Mouse (Mus musculus): ENCODE measurements around the gene Krt20.

Gene Krt20

GRCm38 (mm10) chr11:99437972-99438371 is at the start of gene Krt20:
Gene Krt20, minus strand, starts transcription at chr11:99438150.
- no peak for ATAC-seq (ENCODE audit: low TSS enrichment)

DNA sequence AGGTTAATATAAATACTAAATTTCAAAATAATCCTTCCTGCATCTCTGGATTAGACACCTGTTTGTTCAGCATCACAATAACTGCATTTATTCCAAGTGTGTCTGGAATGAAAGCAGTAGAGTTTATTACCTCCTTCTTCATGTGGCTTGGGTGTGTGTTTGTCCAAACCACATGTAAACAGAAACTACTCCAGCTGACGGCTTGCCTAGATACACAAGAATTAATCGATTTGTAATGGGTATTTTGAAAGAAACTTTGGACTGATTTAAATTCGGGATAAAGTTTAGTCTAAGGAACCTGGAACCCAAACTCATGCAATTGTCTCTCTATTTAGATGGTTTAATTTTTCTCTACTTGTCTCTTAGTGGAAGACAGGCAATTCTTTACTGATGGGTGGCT is 37.0 kb upstream of the Krt20 start:
- ATAC-seq (ENCODE audit: low TSS enrichment) = no peak

- no peak for ATAC-seq (ENCODE audit: low TSS enrichment)
Measured at GRCm38 (mm10) chr11:99473433-99473832, 35.5 kb upstream of the Krt20 start.

- peak; percentile 77; the same call in 1 of the 2 replicates for ATAC-seq (ENCODE audit: low TSS enrichment)
Measured at GRCm38 (mm10) chr11:99472405-99472804, 34.5 kb upstream of the Krt20 start.

- ATAC-seq (ENCODE audit: low TSS enrichment) = no peak
Measured at GRCm38 (mm10) chr11:99471946-99472345, 34.0 kb upstream of the Krt20 start.

DNA sequence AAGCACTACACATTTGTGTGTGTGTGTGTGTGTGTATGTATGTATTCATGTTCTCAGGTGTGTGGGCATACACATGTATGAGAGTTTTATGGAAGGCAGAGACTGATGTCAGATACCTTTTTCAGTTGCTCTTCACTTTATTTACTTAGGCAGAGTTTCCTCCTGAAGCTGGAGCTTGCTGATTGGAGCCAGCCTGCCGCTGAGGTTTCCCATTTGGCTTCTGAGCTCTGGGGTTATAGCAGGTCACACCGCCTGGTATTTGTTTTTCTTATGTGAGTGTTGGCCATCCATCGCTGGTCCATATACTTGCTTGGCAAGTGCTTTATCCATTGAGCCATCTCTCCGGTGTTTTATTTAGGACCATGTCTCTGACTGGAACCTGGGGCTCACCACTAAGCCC is 31.3 kb upstream of the Krt20 start:
- no peak for ATAC-seq (ENCODE audit: low TSS enrichment)

DNA sequence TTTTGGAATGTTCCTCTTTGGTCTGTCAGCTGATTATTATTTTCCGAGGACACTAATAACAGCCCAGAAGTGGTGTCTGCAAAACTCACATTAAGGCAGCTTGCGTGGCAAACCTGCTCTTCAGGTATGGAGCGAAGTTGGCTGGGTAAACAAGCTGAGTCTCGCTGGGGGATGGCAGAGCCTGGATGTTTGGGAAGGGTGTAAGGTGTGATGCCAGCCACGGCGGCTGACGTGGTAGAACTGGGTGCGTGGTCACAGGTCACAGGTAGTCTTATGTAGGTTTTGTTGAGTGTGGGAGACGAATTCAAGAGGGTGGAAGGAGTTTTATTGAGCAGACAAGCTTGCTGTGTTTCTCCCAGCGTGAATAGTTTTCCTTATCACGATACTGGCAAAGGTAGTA is 30.6 kb upstream of the Krt20 start:
- ATAC-seq (ENCODE audit: low TSS enrichment) = no peak

GRCm38 (mm10) chr11:99466316-99466715 is 28.4 kb upstream of the Krt20 start:
- peak; percentile 93 for ATAC-seq (ENCODE audit: low TSS enrichment)

GRCm38 (mm10) chr11:99464836-99465235 is 26.9 kb upstream of the Krt20 start:
- 0 out of 2 replicates have a peak, but pooled peaks have one; percentile 27 for ATAC-seq (ENCODE audit: low TSS enrichment)

GRCm38 (mm10) chr11:99463155-99463554 is 25.2 kb upstream of the Krt20 start:
- ATAC-seq (ENCODE audit: low TSS enrichment) = peak; percentile 71; the same call in 1 of the 2 replicates

- no peak for ATAC-seq (ENCODE audit: low TSS enrichment)
Measured at GRCm38 (mm10) chr11:99461736-99462135, 23.8 kb upstream of the Krt20 start.

DNA sequence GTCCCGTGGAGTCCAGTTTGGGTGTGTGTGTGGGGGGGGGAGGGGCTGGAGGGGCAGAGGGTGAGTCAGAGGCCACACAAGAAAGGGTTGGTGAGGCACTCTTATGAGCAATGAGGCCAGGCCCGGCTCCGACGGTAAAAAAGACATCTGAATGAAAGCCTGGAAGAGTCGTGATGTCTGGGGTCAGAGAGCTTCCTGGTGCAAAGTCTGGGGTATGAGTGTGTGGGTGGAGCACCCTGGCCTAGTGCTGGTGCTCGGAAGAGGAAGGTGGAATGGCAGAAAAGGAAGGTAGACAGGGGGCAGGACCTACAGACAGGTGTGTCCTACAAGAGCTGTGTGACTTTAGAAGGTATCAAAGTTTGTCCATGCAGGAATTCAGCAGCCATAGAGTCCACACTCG is 20.9 kb upstream of the Krt20 start:
- no peak for ATAC-seq (ENCODE audit: low TSS enrichment)

DNA sequence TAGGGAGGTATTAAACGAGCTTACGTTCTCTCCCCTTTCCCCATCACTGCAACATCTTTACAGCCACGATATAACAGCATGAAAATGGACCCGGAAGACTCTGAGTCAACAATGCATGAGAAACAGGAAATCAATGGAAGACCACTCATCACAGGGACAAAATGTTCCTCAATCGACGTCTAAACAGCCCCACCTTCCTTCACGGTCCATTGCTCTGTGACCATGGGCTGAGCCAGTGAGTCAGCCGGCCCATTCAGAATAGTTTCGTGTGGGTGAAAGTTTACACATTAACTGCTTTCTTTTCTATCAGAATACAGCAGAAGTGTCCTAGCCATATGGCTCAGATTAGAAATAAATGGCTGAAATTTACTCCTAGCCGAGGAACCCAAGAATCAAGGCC is 16.8 kb upstream of the Krt20 start:
- ATAC-seq (ENCODE audit: low TSS enrichment) = no peak

DNA sequence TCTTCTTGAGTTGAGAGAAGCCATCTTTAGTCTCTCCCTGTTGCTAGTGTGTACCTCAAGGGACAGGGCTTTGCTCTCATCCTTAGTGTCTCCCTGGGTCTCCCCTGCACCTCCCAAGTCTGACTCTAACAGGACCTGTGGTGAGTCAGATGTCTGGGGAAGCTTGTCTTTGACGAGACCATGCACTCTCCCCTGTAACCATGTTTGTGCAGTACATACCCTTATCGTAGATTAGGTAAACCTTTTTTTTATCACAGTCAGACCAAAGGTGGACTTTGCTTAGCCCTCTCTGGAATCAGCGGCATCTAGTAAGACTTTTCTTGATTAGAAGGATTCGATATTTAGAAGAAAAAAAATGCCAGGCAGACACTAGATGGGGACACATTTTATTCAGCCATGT is 16.1 kb upstream of the Krt20 start:
- no peak for ATAC-seq (ENCODE audit: low TSS enrichment)

- ATAC-seq (ENCODE audit: low TSS enrichment) = no peak
Measured at GRCm38 (mm10) chr11:99448769-99449168, 10.8 kb upstream of the Krt20 start.

DNA sequence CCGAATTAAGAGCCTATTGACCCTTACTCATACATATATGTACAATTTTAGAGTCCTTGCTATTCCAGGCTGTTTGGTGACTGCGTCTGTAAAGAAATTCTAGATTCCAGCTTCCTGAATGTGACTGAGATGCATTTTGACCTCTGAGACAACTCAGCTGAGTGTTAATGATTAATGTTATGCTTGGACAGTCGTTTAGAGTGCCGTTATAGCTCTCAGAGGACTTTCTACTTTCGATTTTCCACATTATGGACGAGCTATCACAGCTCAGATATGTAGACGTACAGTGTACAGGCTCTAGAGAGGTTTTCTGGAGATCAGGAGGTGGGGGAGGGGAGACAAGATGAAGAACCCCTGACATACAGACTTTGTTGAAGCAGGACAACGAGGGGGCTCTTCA is 3.3 kb upstream of the Krt20 start:
- ATAC-seq (ENCODE audit: low TSS enrichment) = no peak

DNA sequence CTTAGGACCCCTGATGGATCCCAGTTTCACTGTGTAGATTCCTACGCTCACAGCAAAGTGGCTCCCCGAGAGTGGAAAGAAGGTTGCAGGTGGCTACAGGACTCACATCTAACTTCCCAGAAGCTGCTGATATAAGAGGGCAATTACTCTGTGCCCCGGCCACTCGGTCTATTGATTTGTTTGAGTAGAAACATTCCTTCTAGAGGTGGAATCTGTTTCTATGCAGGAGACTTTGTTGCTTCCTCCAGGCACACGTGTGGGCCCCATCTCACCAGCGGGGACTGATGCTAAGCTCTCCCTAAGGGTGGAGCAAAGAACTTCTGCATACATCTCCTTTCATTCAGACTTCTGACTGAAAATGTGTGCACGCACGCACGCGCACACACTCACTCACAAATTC is 1.5 kb upstream of the Krt20 start:
- no peak for ATAC-seq (ENCODE audit: low TSS enrichment)

DNA sequence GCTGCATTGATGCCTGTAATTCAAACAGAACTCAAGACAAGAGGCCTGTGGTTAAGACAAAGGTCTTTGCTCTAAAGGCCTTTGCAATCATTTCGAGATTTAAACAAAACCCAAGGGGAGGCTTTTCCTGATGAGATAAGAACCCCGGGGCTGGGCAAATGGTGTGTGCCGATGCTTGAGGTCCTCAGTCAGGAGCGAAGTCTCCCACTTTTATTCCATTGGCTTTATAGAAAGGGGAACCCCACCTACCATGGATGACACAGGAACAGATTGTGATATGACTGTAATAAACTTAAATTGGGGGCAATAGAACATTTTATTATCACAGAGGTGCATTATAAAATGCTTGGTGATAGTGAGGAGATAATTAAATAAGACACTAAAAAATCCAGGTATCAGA is 1.3 kb downstream of the Krt20 start:
- ATAC-seq (ENCODE audit: low TSS enrichment) = no peak

DNA sequence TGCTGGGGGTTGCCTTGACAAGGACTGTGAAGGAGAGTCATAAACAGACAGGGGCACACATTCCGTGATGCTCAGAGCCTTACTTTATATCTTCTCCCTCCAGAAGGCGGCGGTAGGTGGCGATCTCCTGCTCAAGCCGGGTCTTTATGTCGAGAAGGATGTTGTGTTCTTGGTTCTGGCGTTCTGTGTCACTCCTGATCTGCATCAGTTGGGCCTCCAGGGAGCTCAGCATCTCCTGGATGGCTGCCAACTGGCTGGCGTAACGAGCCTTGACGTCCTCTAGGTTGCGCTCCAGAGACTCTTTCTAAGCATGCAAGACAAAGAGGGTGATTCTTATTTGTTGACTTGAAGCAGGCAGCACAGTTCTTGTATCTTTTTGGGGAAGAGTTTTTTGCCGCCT is 7.3 kb downstream of the Krt20 start:
- ATAC-seq (ENCODE audit: low TSS enrichment) = peak; percentile 41; the same call in 1 of the 2 replicates

DNA sequence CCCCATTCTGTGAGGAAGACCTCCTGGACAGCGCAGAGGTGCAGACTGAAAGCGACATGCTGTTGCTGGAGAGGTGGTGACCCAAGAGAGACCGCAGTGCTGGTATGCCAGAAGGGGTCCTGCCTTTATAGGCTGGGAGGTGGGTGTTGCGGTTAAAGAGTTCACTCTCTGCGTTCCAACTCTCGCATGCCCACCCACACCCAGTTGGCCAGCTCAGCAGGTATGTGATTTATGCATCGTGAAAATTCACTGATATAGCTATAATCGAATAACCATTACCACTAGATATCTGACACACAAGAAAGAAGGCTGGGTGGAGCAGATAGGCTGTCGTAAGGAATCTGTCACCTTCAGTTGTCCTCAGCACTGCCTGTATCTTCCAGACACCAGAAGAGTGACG is 15.8 kb downstream of the Krt20 start, which contains the start of gene Krt12:
TSS of gene Krt12 (minus strand) at position 101 of the 400 bp plus-strand sequence.
- ATAC-seq (ENCODE audit: low TSS enrichment) = no peak

DNA sequence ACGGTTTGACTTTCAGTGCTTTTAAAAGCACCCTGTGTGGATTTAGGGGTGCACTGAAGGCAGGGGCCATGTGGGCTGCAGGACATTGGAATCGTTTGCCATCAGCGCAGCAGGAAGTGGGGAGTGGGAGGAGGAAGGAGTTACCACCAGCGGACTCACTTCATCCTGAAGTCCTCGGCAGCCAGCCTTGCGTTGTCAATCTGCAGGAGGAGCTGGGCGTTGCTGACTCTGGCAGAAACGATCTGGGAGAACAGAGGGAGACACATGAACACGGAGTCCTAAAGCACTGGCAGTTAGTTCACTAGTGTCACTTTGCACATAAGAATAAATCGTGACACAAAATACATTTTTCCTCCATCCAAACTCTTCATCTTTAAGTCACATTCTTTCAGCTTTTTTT is 17.4 kb downstream of the Krt20 start:
- no peak for ATAC-seq (ENCODE audit: low TSS enrichment)

DNA sequence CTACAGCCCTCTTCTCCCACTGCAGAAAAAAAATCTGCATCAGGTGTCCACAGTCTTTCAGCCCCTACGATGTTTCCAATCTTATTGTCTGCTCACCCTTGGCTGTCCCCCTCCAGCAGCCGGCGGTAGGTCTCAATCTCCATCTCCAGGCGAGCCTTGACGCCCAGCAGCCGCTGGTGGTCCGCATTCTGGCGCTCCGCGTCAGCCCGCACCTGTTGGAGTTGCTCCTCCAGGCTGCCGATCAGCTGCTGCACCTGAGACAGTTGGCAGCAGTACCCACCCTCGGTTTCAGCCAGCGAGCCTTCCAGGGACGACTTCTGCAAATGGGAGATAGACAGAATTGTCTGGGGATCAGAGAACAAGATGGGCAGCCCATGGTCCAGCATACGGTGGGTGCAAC is 20.1 kb downstream of the Krt20 start:
- ATAC-seq (ENCODE audit: low TSS enrichment) = no peak

DNA sequence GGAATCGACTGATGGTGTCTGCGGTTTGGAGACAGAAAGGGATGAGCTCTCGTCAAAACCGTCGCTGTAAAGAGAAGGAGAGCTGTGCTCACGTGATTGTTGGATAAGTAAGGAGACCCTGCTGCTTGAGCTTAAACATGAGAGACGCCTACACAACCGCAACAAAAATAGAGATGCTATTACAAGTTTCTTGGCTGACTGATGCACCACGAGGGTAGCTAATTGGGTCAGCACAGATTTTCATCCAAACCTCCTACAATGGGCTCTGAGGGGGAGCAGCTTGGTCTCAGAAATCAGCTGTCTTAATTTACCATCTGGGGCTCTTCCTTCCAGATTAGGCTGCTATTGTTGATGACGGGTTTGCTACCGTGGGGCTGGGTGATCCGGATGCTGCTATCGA is 21.0 kb downstream of the Krt20 start:
- peak; percentile 83 for ATAC-seq (ENCODE audit: low TSS enrichment)

DNA sequence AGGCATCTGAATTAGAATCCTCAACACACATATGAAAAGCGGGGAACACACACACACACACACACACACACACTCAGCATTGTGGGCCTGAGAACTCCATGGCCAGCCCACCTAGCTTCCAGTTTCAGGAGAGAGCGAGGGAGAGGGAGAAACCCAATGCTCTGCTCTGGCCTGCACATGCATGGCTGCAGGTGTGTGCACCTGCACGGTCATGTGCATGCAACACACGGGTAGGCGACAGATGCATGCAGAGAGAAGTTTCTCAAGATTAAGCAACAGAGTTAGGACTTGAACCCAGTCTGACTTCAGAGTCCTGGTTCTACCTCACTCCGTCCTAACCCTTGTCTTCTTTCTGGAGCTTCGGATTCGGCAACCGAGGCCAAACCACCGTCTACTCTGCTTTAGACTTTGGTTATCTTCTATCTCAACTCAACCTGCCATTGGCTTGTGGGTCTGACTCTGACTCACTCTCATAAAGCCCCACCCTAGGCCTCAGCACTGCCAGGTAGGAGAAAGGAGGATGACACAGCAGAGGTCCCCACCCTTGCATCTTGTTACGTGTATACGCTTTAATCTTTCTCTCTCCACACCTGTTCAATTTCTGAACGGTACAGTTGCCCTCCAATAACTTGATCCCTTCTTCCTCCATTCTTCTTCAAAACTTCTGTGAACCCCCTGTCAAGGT is 23.3 kb downstream of the Krt20 start:
- ATAC-seq (ENCODE audit: low TSS enrichment) = no peak

Data from frontal cortex, adult (tissue).